Mouse (Mus musculus): ENCODE results near the gene Gdf15.

GRCm38 (mm10) chr8:70656193-70656790 lies 24.0 kb upstream of the Gdf15 start:
- TF ChIP-seq POLR2A (IDR thresholded peaks at IDR 0.05; ENCODE audit: extremely low read depth, insufficient read depth, low read length) (no peak), CTCF (IDR thresholded peaks at IDR 0.05; ENCODE audit: low read depth, low read length) (no peak)

All from liver, adult 2 months (tissue).